Mouse (Mus musculus) small intestine, adult 2 months (tissue): ENCODE measurements at regions not wholly inside any gene's neighbourhood (a gene's known extent, or its start where the extent isn't known, plus 50 kb on each side); places are given as distances from the start of the nearest gene placed in this dataset.

ENCODE experiments used
- H3K27ac ChIP-seq: fragments of 200-500 bp; 2 replicates; pipeline ENCODE4 v1.5.1; 2012; ENCODE audit warnings: low read depth, low read length, control low read depth, inconsistent platforms; ENCODE audit not compliant: insufficient read depth
- H3K27me3 ChIP-seq: fragments of 200-500 bp; 2 replicates; pipeline ENCODE4 v1.6.1; 2012; ENCODE audit warnings: mild to moderate bottlenecking, moderate library complexity, low read length, inconsistent platforms; ENCODE audit not compliant: control insufficient read depth, insufficient read depth
- H3K36me3 ChIP-seq: fragments of 200-500 bp; 2 replicates; pipeline ENCODE4 v1.6.1; 2012; ENCODE audit warnings: mild to moderate bottlenecking, low read length, control low read depth, inconsistent platforms; ENCODE audit not compliant: control insufficient read depth, insufficient read depth
- H3K4me1 ChIP-seq: fragments of 200-500 bp; 2 replicates; pipeline ENCODE4 v1.6.1; 2012; ENCODE audit warnings: low read length, inconsistent platforms, mixed read lengths; ENCODE audit not compliant: control insufficient read depth, insufficient read depth, insufficient read length
- H3K4me3 ChIP-seq: fragments of 200-500 bp; 2 replicates; pipeline ENCODE4 v1.5.1; 2012; ENCODE audit warnings: low read depth, mild to moderate bottlenecking, control low read depth, inconsistent platforms, low read length, moderate library complexity
- CTCF ChIP-seq: fragments of 200-500 bp; IDR thresholded peaks from 2 replicates; pipeline ENCODE4 v1.5.1; 2012; ENCODE audit warnings: low read depth, mild to moderate bottlenecking, control low read depth, inconsistent platforms, low read length, moderate library complexity, mixed read lengths; ENCODE audit not compliant: insufficient replicate concordance, insufficient read length; ENCODE audit errors: extremely low read depth
- POLR2A ChIP-seq: fragments of 200-500 bp; IDR thresholded peaks from 2 replicates; pipeline ENCODE4 v1.6.1; 2012; ENCODE audit warnings: low read depth, mild to moderate bottlenecking, control low read depth, inconsistent platforms, low read length, moderate library complexity
- WGBS: fragments of 180-500 bp; shearing (Covaris S2); methylation state at CpG from one replicate; pipeline ENCODE4 v1.1.7; 2018; 5-methylcytosine and 5-hydroxymethylcytosine counted together

DNA sequence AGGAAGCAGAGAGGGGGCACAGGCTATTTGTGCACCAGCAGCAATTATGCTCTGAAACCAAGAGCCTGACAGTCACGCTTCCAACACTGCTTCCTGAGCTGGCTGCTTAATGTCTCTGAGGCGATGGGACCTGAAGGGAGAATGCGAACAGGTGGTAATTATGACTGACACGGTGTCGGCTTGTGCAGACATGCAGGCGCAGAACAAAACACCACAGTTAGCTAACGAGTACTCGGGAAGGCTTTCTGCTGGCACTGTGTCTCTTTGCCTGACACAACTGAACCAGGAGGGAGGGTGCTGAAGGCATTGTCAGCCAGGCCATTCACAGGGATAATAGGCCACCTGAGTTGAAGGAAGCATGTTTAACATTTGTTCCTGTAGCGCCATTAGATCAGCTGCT lies 635.6 kb upstream of the Nox3 start:
- no peak overlapping the region for H3K27ac ChIP-seq
- TF ChIP-seq CTCF (no peak), POLR2A (no peak)
- no peaks in the 10 kb centered on the region for H3K4me1 ChIP-seq
- no peak overlapping the region for H3K4me3 ChIP-seq
- no peaks in the 10 kb centered on the region for H3K27me3 ChIP-seq
- no peaks in the 10 kb centered on the region for H3K36me3 ChIP-seq
- WGBS = 83% methylated on average over 9 of the region's 9 CpGs

GRCm38 (mm10) chr17:4333091-4333490 lies 637.0 kb upstream of the Nox3 start:
- Histone ChIP-seq H3K36me3 (no peaks in the 10 kb centered on the region), H3K4me3 (no peak overlapping the region), H3K27me3 (no peaks in the 10 kb centered on the region), H3K27ac (no peak overlapping the region), H3K4me1 (no peaks in the 10 kb centered on the region)
- WGBS = 91% methylated on average over 4 of the region's 4 CpGs
- TF ChIP-seq POLR2A = no peak
- TF ChIP-seq CTCF = no peak

GRCm38 (mm10) chr17:4353018-4353417 lies 641.1 kb upstream of the Arid1b start:
- Histone ChIP-seq H3K4me1 (no peaks in the 10 kb centered on the region), H3K36me3 (no peaks in the 10 kb centered on the region), H3K4me3 (no peak overlapping the region), H3K27ac (no peak overlapping the region), H3K27me3 (no peaks in the 10 kb centered on the region)
- no peak for TF ChIP-seq POLR2A
- no peak for TF ChIP-seq CTCF
- 45% methylated on average over 1 of the region's 1 CpGs for WGBS

DNA sequence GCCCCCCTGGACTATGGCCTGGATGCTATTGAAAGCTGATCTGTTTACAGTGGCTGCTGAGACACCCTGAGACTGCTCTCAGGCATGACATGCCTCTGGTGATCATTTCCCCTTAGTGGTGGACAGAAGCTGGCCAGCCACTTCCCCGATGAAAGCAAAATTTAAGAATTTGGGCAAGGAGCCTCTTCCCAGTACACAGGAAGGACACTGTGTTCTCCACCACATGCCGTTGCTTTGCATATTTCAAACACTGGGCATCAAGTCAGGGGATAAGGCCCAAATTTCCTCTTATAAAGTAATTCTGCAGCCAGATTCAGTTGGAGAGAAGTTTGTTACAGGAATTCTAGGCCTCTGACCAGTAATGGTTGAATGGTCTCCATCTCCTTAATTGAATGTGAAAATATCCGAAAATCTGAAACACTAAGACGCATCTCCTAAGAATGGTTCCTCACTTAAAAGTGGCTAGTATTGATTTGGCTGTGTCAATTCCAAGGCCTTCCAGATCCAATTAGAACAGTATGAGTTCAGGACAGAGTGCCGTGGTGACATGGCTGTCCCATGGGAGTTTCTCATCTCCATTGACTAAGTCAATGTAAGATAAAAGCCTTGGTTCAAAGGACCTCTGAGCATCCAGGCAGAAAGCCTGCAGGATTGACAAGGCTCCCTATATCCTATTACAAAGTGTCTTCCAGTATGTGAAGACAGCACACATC lies 638.5 kb upstream of the Arid1b start:
- no peak for TF ChIP-seq CTCF
- TF ChIP-seq POLR2A = no peak
- H3K27ac ChIP-seq = no peak overlapping the region
- 84% methylated on average over 5 of the region's 5 CpGs for WGBS
- no peak overlapping the region for H3K4me3 ChIP-seq
- H3K36me3 ChIP-seq = no peaks in the 10 kb centered on the region
- H3K27me3 ChIP-seq = no peaks in the 10 kb centered on the region
- H3K4me1 ChIP-seq = no peaks in the 10 kb centered on the region

- no peak overlapping the region for H3K27ac ChIP-seq
- H3K4me1 ChIP-seq = no peaks in the 10 kb centered on the region
- H3K4me3 ChIP-seq = no peak overlapping the region
- 71% methylated on average over 4 of the region's 4 CpGs for WGBS
- TF ChIP-seq CTCF (no peak), POLR2A (no peak)
- no peaks in the 10 kb centered on the region for H3K36me3 ChIP-seq
- no peaks in the 10 kb centered on the region for H3K27me3 ChIP-seq
Measured at GRCm38 (mm10) chr17:4360413-4361320, 633.5 kb upstream of the Arid1b start.

DNA sequence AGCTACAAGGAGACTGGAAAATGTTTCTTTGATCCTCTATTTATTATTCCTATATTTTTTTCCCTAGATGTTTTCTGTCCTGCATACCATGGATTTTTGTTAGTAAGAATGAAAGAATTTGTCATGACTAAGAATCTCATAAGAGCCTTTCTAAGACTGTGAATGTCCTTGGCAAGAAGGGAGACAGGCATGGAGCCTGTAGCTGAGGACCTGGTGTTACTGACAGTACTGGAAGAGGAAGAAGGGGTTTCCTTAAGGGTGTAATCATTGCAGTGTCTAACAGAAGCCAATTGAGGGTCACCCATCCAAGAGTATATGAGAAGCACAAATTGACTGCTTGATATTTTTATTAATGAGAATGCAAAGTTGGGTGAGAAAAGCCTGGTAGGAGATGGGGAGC lies 628.3 kb upstream of the Arid1b start:
- Histone ChIP-seq H3K27ac (no peak overlapping the region), H3K4me3 (no peak overlapping the region), H3K27me3 (no peaks in the 10 kb centered on the region), H3K4me1 (no peaks in the 10 kb centered on the region), H3K36me3 (no peaks in the 10 kb centered on the region)
- TF ChIP-seq POLR2A = no peak
- TF ChIP-seq CTCF = no peak

- WGBS = 90% methylated on average over 1 of the region's 1 CpGs
- Histone ChIP-seq H3K4me3 (no peak overlapping the region), H3K27ac (no peak overlapping the region), H3K36me3 (no peaks in the 10 kb centered on the region), H3K4me1 (no peaks in the 10 kb centered on the region), H3K27me3 (no peaks in the 10 kb centered on the region)
- TF ChIP-seq POLR2A (no peak), CTCF (no peak)
Measured at GRCm38 (mm10) chr17:4380449-4380848, 613.7 kb upstream of the Arid1b start.
